Mouse (Mus musculus) liver, adult (tissue): ENCODE measurements around the gene Svs5.
"Not testable (repeated sequence)": the region's sequence is repeated elsewhere in the genome, so short reads cannot be mapped to it uniquely, and the experiment has no call there.

Experiments
- GATA4 ChIP-seq: IDR thresholded peaks from 2 replicates; pipeline ENCODE4 v1.6.1; 2014; ENCODE audit warnings: mild to moderate bottlenecking, low read length; ENCODE audit not compliant: insufficient replicate concordance

The Svs5 gene

DNA sequence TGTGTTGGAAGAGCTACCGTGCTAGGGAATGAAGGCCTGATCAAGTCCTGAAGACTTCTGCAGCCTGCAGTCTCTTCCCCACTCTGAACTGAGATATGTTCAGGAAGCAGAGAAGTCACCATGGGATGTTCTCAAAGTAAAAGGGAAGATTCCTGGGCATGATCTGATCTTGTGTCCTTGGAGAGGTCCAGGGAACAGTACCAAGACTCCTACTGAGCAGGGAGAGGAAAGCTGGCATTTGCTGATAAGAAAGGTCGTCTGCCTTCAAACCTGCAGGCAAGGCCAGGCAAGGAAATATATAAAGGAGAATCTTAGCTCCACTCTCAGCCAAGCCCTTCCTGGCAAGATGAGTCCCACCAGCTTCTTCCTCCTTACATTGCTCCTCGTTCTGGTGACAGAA lies at the start of gene Svs5:
TSS of gene Svs5 (plus strand) at position 301 of the 400 bp plus-strand sequence.
- TF ChIP-seq GATA4: not testable (repeated sequence)

DNA sequence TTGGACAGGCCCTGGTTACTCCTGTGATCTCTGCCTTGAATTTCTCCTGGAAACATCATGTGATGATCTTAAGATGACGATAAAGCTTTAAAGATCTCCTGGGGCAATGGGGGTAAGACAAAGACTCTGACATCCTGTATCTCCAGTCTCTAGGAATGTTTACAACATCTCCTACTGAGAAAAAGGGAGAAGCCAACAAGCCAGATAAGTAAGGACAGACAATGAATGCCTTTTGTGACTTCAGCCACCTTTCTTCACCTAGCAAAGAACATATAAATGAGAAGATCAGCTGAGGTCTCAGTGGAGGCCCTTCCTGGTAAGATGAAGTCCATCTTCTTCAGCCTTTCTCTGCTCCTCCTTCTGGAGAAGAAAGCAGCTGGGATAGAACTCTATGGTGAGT lies 43.6 kb upstream of the Svs5 start, which contains the start of gene Svs3a:
TSS of gene Svs3a (plus strand) at position 301 of the 400 bp plus-strand sequence.
- TF ChIP-seq GATA4: not testable (repeated sequence)

- TF ChIP-seq GATA4: no peak
Measured at GRCm38 (mm10) chr2:164312599-164312998, 19.9 kb upstream of the Svs5 start.

GRCm38 (mm10) chr2:164316451-164316850 lies 16.1 kb upstream of the Svs5 start, which contains the start of gene Svs6:
Gene Svs6 (plus strand): TSS chr2:164316751.
- TF ChIP-seq GATA4: not testable (repeated sequence)

- TF ChIP-seq GATA4: no peak
Measured at GRCm38 (mm10) chr2:164320983-164321382, 11.6 kb upstream of the Svs5 start.

- TF ChIP-seq GATA4: no peak
Measured at GRCm38 (mm10) chr2:164348980-164349379, 16.4 kb downstream of the Svs5 start.

DNA sequence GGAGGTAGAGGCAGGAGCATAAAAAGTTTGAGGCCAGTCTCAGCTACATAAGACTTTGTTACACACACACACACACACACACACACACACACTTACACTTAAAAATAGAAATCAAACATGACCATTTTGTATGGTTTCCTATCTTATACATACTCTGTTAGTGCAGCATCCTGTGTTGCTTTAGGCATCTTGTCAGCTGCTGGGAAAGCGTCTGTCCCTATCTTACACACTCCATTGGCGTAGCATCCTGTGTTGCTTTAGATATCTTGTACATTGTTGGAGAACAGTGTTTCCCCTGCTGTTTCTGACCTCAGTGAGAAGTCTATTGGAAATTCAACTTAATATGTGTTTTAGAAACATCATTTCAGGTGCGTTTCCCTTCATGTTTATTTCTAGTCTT lies 20.2 kb downstream of the Svs5 start:
- no peak for TF ChIP-seq GATA4

DNA sequence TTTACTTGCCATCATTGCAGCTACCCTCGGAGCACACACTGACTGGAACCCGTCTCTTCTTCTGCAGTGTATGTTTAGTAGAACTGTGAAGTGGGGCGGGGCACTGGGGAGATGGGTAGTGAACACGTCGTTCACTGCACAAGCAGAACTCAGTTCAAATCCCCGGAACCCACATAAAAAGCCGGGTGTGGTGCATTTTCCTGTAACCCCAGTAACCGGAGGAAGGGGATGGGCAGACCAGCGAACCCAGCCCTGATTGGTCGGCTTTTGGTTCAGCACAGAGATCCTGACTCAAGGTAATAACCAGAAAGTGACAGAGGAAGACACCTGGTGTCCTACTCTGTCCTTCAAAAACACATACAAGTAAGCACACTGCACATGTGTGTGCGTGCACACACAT lies 20.8 kb downstream of the Svs5 start:
- TF ChIP-seq GATA4: no peak

DNA sequence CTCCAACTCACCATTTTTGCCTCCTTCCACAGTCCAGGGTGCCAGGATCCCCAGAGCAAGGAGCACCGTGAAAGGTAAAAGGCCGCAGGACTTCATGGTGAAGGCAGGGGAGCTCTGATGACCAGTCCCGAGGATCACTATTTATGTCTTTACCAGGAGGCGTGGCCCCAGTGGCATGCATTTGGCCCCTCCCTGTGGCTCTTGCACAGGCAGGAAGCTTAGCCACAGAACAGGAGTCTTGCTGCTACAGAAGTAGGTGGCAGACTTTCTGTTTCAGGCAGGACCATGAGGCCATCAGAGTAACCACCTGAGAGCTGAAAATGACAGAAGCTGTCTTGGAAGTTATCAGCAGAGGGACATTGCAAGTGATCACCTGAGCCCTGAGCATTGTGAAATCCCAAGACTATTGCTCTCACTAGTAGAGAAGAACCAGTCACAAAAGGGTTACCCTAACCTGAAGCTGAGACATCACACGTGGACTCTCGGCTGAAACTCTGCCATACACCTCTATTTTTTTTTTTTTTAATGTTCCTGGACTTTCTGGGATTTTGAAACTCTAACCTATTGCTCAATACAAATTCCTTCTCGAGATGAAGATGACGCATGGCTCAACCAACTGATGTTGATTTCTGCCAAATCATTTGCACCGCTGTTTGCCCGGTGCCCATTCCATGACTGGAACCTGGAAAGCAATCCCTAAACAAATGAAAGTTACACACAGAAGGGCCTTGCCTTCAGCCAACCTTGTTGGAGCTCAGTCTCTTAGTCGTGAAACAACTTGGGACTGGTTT lies 23.8 kb downstream of the Svs5 start:
- TF ChIP-seq GATA4: no peak

GRCm38 (mm10) chr2:164358373-164358772 lies 25.8 kb downstream of the Svs5 start:
- no peak for TF ChIP-seq GATA4

DNA sequence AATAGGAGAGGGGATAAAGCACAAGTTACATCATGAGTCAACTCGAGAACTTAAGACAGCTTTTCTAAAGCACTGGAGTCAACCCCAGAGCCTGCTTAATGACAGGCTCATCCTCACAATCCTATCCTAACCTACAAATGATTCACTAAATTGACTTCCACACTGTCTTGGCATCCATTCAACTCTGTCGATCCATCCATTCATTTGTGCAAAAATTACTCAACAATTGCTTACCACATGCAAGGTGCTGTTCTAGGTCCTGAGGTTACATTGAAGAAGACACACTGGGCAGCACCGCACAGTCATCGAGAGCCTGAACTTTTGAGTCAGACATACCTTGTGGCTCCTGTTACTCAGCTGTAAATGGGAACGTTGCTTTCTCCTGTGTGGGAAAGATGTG lies 26.5 kb downstream of the Svs5 start:
- no peak for TF ChIP-seq GATA4

DNA sequence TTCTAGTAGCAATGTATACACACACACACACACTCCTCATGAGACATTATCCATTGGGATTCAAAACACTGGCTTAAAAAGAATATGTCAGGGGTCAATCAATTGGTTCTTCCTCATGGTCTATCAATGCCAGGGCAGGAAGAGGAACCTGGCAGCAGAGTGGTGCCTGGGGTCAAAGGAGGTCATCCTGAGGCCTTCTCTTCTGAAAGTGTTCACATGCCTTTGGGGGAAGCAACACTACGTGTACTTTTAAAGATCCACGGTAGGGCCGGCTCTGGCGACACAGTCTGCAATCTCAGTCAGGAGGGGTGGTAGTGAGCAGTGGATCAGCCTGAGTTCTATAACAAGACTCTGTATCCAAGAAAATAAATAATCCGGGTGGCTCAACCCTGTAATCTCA lies 27.1 kb downstream of the Svs5 start:
- TF ChIP-seq GATA4: no peak

GRCm38 (mm10) chr2:164360974-164361657 lies 28.6 kb downstream of the Svs5 start:
- no peak for TF ChIP-seq GATA4

GRCm38 (mm10) chr2:164366947-164367346 lies 34.4 kb downstream of the Svs5 start:
- no peak for TF ChIP-seq GATA4

DNA sequence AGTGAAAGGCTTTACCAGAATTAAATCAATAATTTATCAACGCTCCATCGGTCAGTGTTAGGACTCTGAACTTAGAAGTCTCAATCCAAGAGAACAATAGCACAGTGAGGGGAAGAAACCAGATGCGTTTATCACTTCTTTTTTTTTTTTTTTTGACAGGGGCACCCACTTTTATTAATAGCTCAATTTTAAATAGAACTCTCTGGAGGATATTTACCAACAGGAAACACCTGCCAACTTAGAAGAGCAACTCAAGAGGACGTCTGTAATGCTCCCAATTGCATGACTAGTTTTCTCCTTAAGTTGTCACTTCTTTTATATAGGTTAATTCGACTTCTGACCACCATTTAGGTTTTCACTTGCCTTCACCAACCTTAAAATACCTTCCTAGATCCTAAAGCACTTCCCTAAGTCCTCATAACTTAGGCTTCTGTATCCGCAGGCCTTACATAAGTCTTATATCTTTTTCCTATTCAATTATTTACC lies 36.1 kb downstream of the Svs5 start:
- no peak for TF ChIP-seq GATA4

DNA sequence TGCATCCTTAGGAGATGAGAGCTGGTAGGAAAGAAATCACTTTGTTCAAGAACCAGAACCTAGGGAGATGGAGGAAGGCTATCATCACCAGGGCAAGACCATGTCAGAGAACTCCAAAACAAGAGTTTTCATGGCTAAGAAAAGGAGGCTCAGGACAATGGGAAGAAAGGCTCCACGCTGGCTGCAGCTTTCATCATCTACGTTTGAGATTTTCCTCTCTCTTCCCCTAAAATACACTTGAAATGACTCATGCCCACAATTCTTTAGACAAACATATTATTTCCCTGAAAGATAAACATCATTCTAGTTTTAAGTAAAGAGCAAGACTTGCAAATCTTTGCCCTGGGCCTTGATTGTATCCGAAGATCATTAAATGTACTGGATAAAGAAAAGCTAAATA lies 38.8 kb downstream of the Svs5 start:
- TF ChIP-seq GATA4: no peak
